Mouse (Mus musculus) G1E (cell line): ENCODE results near the gene Fbxo24.

ENCODE experiments used
- CTCF ChIP-seq: IDR thresholded peaks from 2 replicates; pipeline ENCODE4 v1.5.1; 2012; ENCODE audit warnings: low read depth, low read length, inconsistent platforms, mixed read lengths
- GATA2 ChIP-seq: IDR thresholded peaks from 2 replicates; pipeline ENCODE4 v1.6.1; 2012; ENCODE audit warnings: low read depth, low read length, inconsistent platforms, borderline replicate concordance
- POLR2AphosphoS5 ChIP-seq: IDR thresholded peaks from 2 replicates; pipeline ENCODE4 v1.6.1; 2012; ENCODE audit warnings: low read depth, low read length, inconsistent platforms; ENCODE audit not compliant: insufficient replicate concordance
- TAL1 ChIP-seq: conservative IDR thresholded peaks from 2 replicates; pipeline ENCODE4 v1.6.1; 2012; ENCODE audit warnings: low read depth, low read length, inconsistent platforms, mixed read lengths

DNA sequence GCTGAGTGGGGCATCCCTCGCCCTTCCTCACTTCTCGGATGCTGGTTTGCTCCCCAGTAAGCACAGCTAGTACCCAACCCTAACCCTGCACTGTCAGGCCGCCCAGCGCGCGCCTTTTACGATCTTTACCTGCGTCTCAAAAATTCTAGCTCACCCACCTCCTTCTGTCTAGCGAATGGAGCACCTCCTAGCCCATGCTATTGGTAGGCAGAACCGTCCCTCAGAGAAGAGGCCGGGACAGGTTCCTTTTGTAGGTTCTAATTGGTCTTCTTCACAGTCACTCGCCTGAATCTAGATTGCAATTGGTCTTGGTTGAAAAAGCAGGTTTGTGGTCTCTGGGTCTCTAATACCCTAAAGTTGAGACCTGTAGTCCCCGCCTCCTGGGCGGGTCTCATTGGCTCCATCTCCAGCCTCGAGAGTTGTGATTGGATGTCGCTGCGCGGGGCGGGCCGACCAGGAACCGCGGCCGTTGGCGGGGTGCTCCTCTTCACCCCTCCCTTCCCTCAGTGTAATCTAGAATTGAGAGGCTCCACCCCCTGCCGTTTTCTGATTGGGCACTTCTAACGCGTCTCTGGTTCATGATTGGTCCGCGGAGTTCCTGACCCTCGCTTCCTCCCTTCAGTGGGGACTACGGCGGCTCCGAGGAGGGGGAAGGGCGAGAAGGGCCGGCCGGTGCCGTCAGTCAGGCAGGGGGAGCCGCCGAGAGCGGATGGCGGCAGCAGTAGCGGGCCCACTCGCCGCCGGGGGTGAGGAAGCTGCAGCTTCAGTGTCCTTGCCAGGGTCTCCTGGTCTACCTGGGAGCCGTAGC is at the start of gene Fbxo24, which contains the start of the genes Lrch4 and Gm20605:
- TF ChIP-seq CTCF, result no peak
- TF ChIP-seq GATA2, result no peak
- TF ChIP-seq POLR2AphosphoS5, result no peak
- TF ChIP-seq TAL1, result no peak
